Mouse (Mus musculus) heart, postnatal 0 days (tissue): ENCODE measurements around the gene Pgk1.

Experiments used
- CTCF ChIP-seq: IDR thresholded peaks from 2 replicates; pipeline ENCODE4 v1.5.1; 2016; ENCODE audit warnings: antibody characterized with exemption, control low read depth, low read depth
- EP300 ChIP-seq: IDR thresholded peaks from 2 replicates; pipeline ENCODE4 v1.6.1; 2016; ENCODE audit warnings: antibody characterized with exemption, low read depth

GRCm38 (mm10) chrX:106184279-106184678 is 2.6 kb upstream of the Pgk1 start:
- TF ChIP-seq CTCF (no peak), EP300 (no peak)
